Mouse (Mus musculus) ES-E14 (cell line): ENCODE measurements around the gene Slc31a1.

ENCODE experiments used
- CHD2 ChIP-seq: IDR thresholded peaks from 2 replicates; pipeline ENCODE4 v1.6.1; 2014; ENCODE audit warnings: mild to moderate bottlenecking, low read depth, low read length, inconsistent platforms
- ZC3H11A ChIP-seq: IDR thresholded peaks from 2 replicates; pipeline ENCODE4 v1.6.1; 2012; ENCODE audit warnings: low read depth, mild to moderate bottlenecking, inconsistent platforms, low read length, borderline replicate concordance
- ZNF384 ChIP-seq: IDR thresholded peaks from 2 replicates; pipeline ENCODE4 v1.6.1; 2012; ENCODE audit warnings: low read depth, low read length, inconsistent platforms

- TF ChIP-seq CHD2 (no peak), ZC3H11A (no peak), ZNF384 (no peak)
Measured at GRCm38 (mm10) chr4:62395806-62396205, 35.3 kb downstream of the Slc31a1 start.
